Mouse (Mus musculus): ENCODE measurements around the gene Hdac2. TPM values are rescaled to one million over a fixed set of nuclear protein-coding genes. Genes with fewer than 3 reads are reported as not detected.

The Hdac2 gene
- polyA plus RNA-seq, 1 experiment from 2014 or later, result 264 TPM

- no peak overlapping the region for H3K27ac ChIP-seq (replicated peaks; ENCODE audit: low read depth, low read length)
- no peak overlapping the region for H3K4me3 ChIP-seq (ENCODE audit: low read depth, low read length)
- no peak for DNase-seq (ENCODE audit: low spot score)
- no peak overlapping the region for H3K9ac ChIP-seq (ENCODE audit: low read depth, low read length)
- ATAC-seq (ENCODE audit: low read depth), result no peak
- no peaks in the 10 kb centered on the region for H3K27me3 ChIP-seq (replicated peaks; ENCODE audit: control insufficient read depth, insufficient read depth, low read length)
- no peaks in the 10 kb centered on the region for H3K4me1 ChIP-seq (ENCODE audit: control insufficient read depth, insufficient read depth, low read length)
- no peaks in the 10 kb centered on the region for H3K36me3 ChIP-seq (ENCODE audit: control insufficient read depth, insufficient read depth, low read length)
- H3K9me3 ChIP-seq (ENCODE audit: control insufficient read depth, low read length), result no peaks in the 10 kb centered on the region
- H3K4me2 ChIP-seq (ENCODE audit: low read depth, low read length), result no peak overlapping the region
- WGBS, result 75% methylated on average over 2 of the region's 2 CpGs
Observed at GRCm38 (mm10) chr10:37028651-37029050, 54.3 kb downstream of the Hdac2 start.

GRCm38 (mm10) chr10:37035090-37035497 lies 60.8 kb downstream of the Hdac2 start:
- ATAC-seq (ENCODE audit: low read depth) (peak; percentile 65; the same call in 1 of the 2 replicates), DNase-seq (ENCODE audit: low spot score) (peak; percentile 92)
- no peaks in the 10 kb centered on the region for H3K9me3 ChIP-seq (ENCODE audit: control insufficient read depth, low read length)
- no peaks in the 10 kb centered on the region for H3K36me3 ChIP-seq (ENCODE audit: control insufficient read depth, insufficient read depth, low read length)
- H3K4me3 ChIP-seq (ENCODE audit: low read depth, low read length), result no peak overlapping the region
- peaks cover 6% of the 10 kb centered on the region for H3K4me1 ChIP-seq (ENCODE audit: control insufficient read depth, insufficient read depth, low read length)
- H3K27ac ChIP-seq (replicated peaks; ENCODE audit: low read depth, low read length), result peak overlapping the region; percentile 71
- no peak overlapping the region for H3K9ac ChIP-seq (ENCODE audit: low read depth, low read length)
- no peaks in the 10 kb centered on the region for H3K27me3 ChIP-seq (replicated peaks; ENCODE audit: control insufficient read depth, insufficient read depth, low read length)
- 30% methylated on average over 7 of the region's 7 CpGs for WGBS
- no peak overlapping the region for H3K4me2 ChIP-seq (ENCODE audit: low read depth, low read length)

GRCm38 (mm10) chr10:37047661-37048098 lies 73.3 kb downstream of the Hdac2 start:
- Histone ChIP-seq H3K27me3 (replicated peaks; ENCODE audit: control insufficient read depth, insufficient read depth, low read length) (no peaks in the 10 kb centered on the region), H3K36me3 (ENCODE audit: control insufficient read depth, insufficient read depth, low read length) (no peaks in the 10 kb centered on the region), H3K9ac (ENCODE audit: low read depth, low read length) (no peak overlapping the region), H3K4me3 (ENCODE audit: low read depth, low read length) (no peak overlapping the region), H3K4me1 (ENCODE audit: control insufficient read depth, insufficient read depth, low read length) (peaks cover 12% of the 10 kb centered on the region), H3K27ac (replicated peaks; ENCODE audit: low read depth, low read length) (peak overlapping the region; percentile 82), H3K9me3 (ENCODE audit: control insufficient read depth, low read length) (no peaks in the 10 kb centered on the region), H3K4me2 (ENCODE audit: low read depth, low read length) (peak overlapping the region; percentile 3; the same call in 1 of the 2 replicates)
- DNase-seq (ENCODE audit: low spot score) (peak; percentile 76), ATAC-seq (ENCODE audit: low read depth) (peak; percentile 57; the same call in 1 of the 2 replicates)
- WGBS, result 39% methylated on average over 8 of the region's 8 CpGs

Other genes starting within 250 kb of the Hdac2 start
- 234 and 262 TPM in 2 replicates for gene Marcks, start 164.4 kb downstream of the Hdac2 start, polyA plus RNA-seq (2014; fragmentation: Nextera tagmentation; extraction: Ambion mirVana)

All from embryonic facial prominence, embryonic 14.5 days (tissue).